Mouse (Mus musculus): ENCODE results near the gene Galc.

DNA sequence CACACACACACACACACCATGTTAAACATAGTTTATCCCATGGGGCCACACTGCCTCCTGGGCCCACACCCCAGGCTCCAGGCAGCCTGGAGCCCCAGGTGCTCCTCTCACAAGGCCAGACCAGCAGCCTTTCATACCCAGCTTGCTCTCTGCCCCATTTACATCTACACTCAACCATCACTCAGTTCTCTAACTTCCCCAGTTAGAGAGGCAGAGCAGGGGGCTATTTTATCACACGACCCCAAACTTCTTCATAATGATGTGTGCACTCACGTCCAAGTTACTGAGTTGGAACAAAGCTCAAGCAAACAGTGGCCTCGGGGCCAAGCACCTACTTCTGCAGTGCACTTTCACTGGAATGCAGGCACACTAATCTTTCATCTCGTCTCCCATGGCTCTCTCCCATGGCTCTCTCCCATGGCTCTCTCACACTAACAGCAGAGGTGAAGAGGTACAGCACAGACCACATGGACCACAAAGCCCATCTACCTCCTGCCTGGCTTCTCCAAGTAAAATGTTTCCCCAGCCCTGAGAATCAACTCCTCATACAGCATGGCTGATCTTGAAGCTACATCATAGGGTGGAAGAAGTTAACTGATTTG is 53.7 kb downstream of the Galc start:
- TF ChIP-seq CTCF (IDR thresholded peaks at IDR 0.05; ENCODE audit: low read depth, low read length) (no peak), POLR2A (IDR thresholded peaks at IDR 0.05; ENCODE audit: extremely low read depth, insufficient read depth, low read length) (no peak)
